Mouse (Mus musculus) testis, adult 2 months (tissue): ENCODE data around the gene Smim6. TPM values are rescaled to one million over a fixed set of nuclear protein-coding genes. Genes with fewer than 3 reads are reported as not detected.

ENCODE experiments used
- H3K27ac ChIP-seq: fragments of 200-500 bp; 2 replicates; pipeline ENCODE4 v1.5.1; 2012; ENCODE audit warnings: low read depth, low read length; ENCODE audit not compliant: control insufficient read depth, insufficient read depth
- H3K27me3 ChIP-seq: fragments of 200-500 bp; 2 replicates; pipeline ENCODE4 v1.6.1; 2012; ENCODE audit warnings: mild to moderate bottlenecking, low read length, moderate library complexity; ENCODE audit not compliant: control insufficient read depth, insufficient read depth
- H3K36me3 ChIP-seq: fragments of 200-500 bp; 2 replicates; pipeline ENCODE4 v1.6.1; 2012; ENCODE audit warnings: mild to moderate bottlenecking, low read length; ENCODE audit not compliant: control insufficient read depth, insufficient read depth
- H3K4me1 ChIP-seq: fragments of 200-500 bp; 2 replicates; pipeline ENCODE4 v1.6.1; 2012; ENCODE audit warnings: low read length; ENCODE audit not compliant: control insufficient read depth, insufficient read depth
- H3K4me3 ChIP-seq: fragments of 200-500 bp; 2 replicates; pipeline ENCODE4 v1.5.1; 2012; ENCODE audit warnings: low read depth, mild to moderate bottlenecking, low read length, moderate library complexity, mixed read lengths; ENCODE audit not compliant: control insufficient read depth
- CTCF ChIP-seq: fragments of 200-500 bp; IDR thresholded peaks from 2 replicates; pipeline ENCODE4 v1.5.1; 2012; ENCODE audit warnings: low read depth, mild to moderate bottlenecking, inconsistent platforms, low read length, moderate library complexity; ENCODE audit not compliant: control insufficient read depth, insufficient read depth, insufficient replicate concordance
- POLR2A ChIP-seq: fragments of 200-500 bp; IDR thresholded peaks from 2 replicates; pipeline ENCODE4 v1.6.1; 2012; ENCODE audit warnings: low read depth, mild to moderate bottlenecking, inconsistent platforms, low read length, moderate library complexity; ENCODE audit not compliant: control insufficient read depth
- polyA plus RNA-seq: library from polyadenylated mRNA; depleted of rRNA; stranded (reverse); fragments of >200 nt; gene quantifications from 2 replicates; pipeline ENCODE4 v1.2.3, GENCODE M21; 2012

Gene Smim6
- polyA plus RNA-seq, 1 experiment: 20.7 TPM

GRCm38 (mm10) chr11:115893071-115893470 is 18.7 kb upstream of the Smim6 start:
- Histone ChIP-seq H3K27ac (no peak overlapping the region), H3K4me3 (no peak overlapping the region)

GRCm38 (mm10) chr11:115894755-115895520 is 16.9 kb upstream of the Smim6 start:
- H3K4me3 ChIP-seq: no peak overlapping the region
- H3K27me3 ChIP-seq: no peaks in the 10 kb centered on the region
- no peak overlapping the region for H3K27ac ChIP-seq
- no peaks in the 10 kb centered on the region; the same call in none of the 2 replicates for H3K4me1 ChIP-seq
- no peaks in the 10 kb centered on the region for H3K36me3 ChIP-seq
- TF ChIP-seq CTCF (peak; percentile 34; the same call in 1 of the 2 replicates), POLR2A (no peak)

More at GRCm38 (mm10) chr11:115893071-115893470, 18.7 kb upstream of the Smim6 start:
- H3K4me1 ChIP-seq: no peaks in the 10 kb centered on the region; the same call in none of the 2 replicates
- TF ChIP-seq CTCF (no peak), POLR2A (no peak)
- no peaks in the 10 kb centered on the region for H3K36me3 ChIP-seq
- no peaks in the 10 kb centered on the region for H3K27me3 ChIP-seq

- H3K27me3 ChIP-seq: no peaks in the 10 kb centered on the region
- no peak overlapping the region for H3K27ac ChIP-seq
- TF ChIP-seq POLR2A (no peak), CTCF (no peak)
- no peak overlapping the region for H3K4me3 ChIP-seq
- H3K4me1 ChIP-seq: peaks cover 2% of the 10 kb centered on the region
- H3K36me3 ChIP-seq: no peaks in the 10 kb centered on the region
Observed at GRCm38 (mm10) chr11:115898446-115898845, 13.4 kb upstream of the Smim6 start.

- H3K36me3 ChIP-seq: no peaks in the 10 kb centered on the region
- H3K27me3 ChIP-seq: no peaks in the 10 kb centered on the region
- H3K4me3 ChIP-seq: no peak overlapping the region
- H3K4me1 ChIP-seq: peaks cover 2% of the 10 kb centered on the region
- TF ChIP-seq CTCF: peak; percentile 64; the same call in 1 of the 2 replicates
- no peak for TF ChIP-seq POLR2A
- H3K27ac ChIP-seq: no peak overlapping the region
Observed at GRCm38 (mm10) chr11:115898886-115899285, 12.9 kb upstream of the Smim6 start.

GRCm38 (mm10) chr11:115899486-115900266 is 12.1 kb upstream of the Smim6 start, which contains the start of gene Smim5:
Smim5 (plus strand) TSS chr11:115899966.
- no peak for TF ChIP-seq CTCF
- no peak for TF ChIP-seq POLR2A
- peaks cover 2% of the 10 kb centered on the region for H3K4me1 ChIP-seq

GRCm38 (mm10) chr11:115900561-115901337 is 11.1 kb upstream of the Smim6 start:
- no peak overlapping the region for H3K27ac ChIP-seq
- TF ChIP-seq CTCF: no peak
- no peak overlapping the region for H3K4me3 ChIP-seq

More at GRCm38 (mm10) chr11:115899486-115900266, 12.1 kb upstream of the Smim6 start, which contains the start of gene Smim5:
- Histone ChIP-seq H3K27ac (no peak within 1 kb of the TSS), H3K36me3 (no peaks in the 10 kb centered on the region), H3K27me3 (no peaks in the 10 kb centered on the region), H3K4me3 (no peak within 1 kb of the TSS)

More at GRCm38 (mm10) chr11:115900561-115901337, 11.1 kb upstream of the Smim6 start:
- H3K4me1 ChIP-seq: peaks cover 2% of the 10 kb centered on the region
- no peaks in the 10 kb centered on the region for H3K27me3 ChIP-seq
- H3K36me3 ChIP-seq: no peaks in the 10 kb centered on the region
